In genomic region chr11:84952611-84953010, GRCm38 (mm10) we compare ENCODE assay signal across 23 mouse cellular contexts. TPM values are rescaled to one million over a fixed set of nuclear protein-coding genes. Genes with fewer than 3 reads are reported as not detected.
DNase-seq lines count a peak whose midpoint lies in the region; ATAC-seq and TF ChIP-seq lines count a peak whose summit lies in the region.
"Had no signal": no experiment of that assay in that cellular context is flagged by ENCODE, and none has a peak within 500 bp of the region (broad histone marks: within the 10 kb centered on the region; RNA-seq: fewer than 3 reads in every experiment).

No protein-coding gene starts in this region.

- H3K27me3 ChIP-seq in kidney, adult 2 months (replicated peaks; ENCODE audit: control insufficient read depth, insufficient read depth, low read length) = no peaks in the 10 kb centered on the region
- H3K27me3 ChIP-seq in lung, embryonic 15.5 days = peaks cover 20% of the 10 kb centered on the region
- no peaks in the 10 kb centered on the region for H3K27me3 ChIP-seq in small intestine, adult 2 months (ENCODE audit: control insufficient read depth, insufficient read depth, low read length)
- peaks cover 25% of the 10 kb centered on the region for H3K27me3 ChIP-seq in neural tube, embryonic 15.5 days (replicated peaks)

- no peak for TF ChIP-seq CTCF in kidney, adult 2 months (conservative IDR thresholded peaks at IDR 0.05; ENCODE audit: insufficient read depth, insufficient read length, low read depth, low read length)
- no peak for TF ChIP-seq CTCF in small intestine, adult 2 months (IDR thresholded peaks at IDR 0.05; ENCODE audit: extremely low read depth, insufficient read length, insufficient replicate concordance, low read depth, low read length)

- ATAC-seq in lung, embryonic 15.5 days (ENCODE audit: borderline replicate concordance, extremely low read depth, low FRiP score, low TSS enrichment) = peak; percentile 55; the same call in 1 of the 2 replicates
- no peak for ATAC-seq in neural tube, embryonic 15.5 days (ENCODE audit: low FRiP score)
- ATAC-seq: CD4-positive, CD25-positive, alpha-beta regulatory T cell, adult 4 months; forebrain, embryonic 16.5 days had no signal

- 10% methylated on average over 2 of the region's 2 CpGs for WGBS in kidney, adult 2 months
- 35% methylated on average over 2 of the region's 2 CpGs for WGBS in lung, embryonic 15.5 days
- 14% methylated on average over 2 of the region's 2 CpGs for WGBS in small intestine, adult 2 months
- WGBS in neural tube, embryonic 15.5 days = 58% methylated on average over 2 of the region's 2 CpGs

- no peak overlapping the region for H3K4me3 ChIP-seq in kidney, adult 2 months (ENCODE audit: insufficient read depth, low read depth, low read length)
- no peak overlapping the region for H3K4me3 ChIP-seq in lung, embryonic 15.5 days
- H3K4me3 ChIP-seq in small intestine, adult 2 months (ENCODE audit: low read depth, low read length) = no peak overlapping the region
- H3K4me3 ChIP-seq in neural tube, embryonic 15.5 days (replicated peaks) = no peak overlapping the region
- H3K4me3 ChIP-seq: embryonic facial prominence, embryonic 15.5 days; forebrain, embryonic 12.5 days; heart, adult 2 months; heart, embryonic 12.5 days; hindbrain, embryonic 10.5 days had no signal

- no peak overlapping the region for H3K27ac ChIP-seq in kidney, adult 2 months (ENCODE audit: insufficient read depth, low read depth, low read length)
- H3K27ac ChIP-seq in lung, embryonic 15.5 days = no peak overlapping the region
- H3K27ac ChIP-seq in small intestine, adult 2 months (ENCODE audit: insufficient read depth, low read depth, low read length) = peak overlapping the region; percentile 66
- H3K27ac ChIP-seq in neural tube, embryonic 15.5 days (replicated peaks) = no peak overlapping the region
- H3K27ac ChIP-seq: embryonic facial prominence, embryonic 15.5 days; forebrain, embryonic 12.5 days; heart, adult 2 months; hindbrain, embryonic 10.5 days had no signal

- no peak overlapping the region for H3K9ac ChIP-seq in lung, embryonic 15.5 days
- H3K9ac ChIP-seq in neural tube, embryonic 15.5 days (replicated peaks) = no peak overlapping the region
- H3K9ac ChIP-seq: embryonic facial prominence, embryonic 15.5 days; forebrain, embryonic 12.5 days; heart, embryonic 12.5 days had no signal

- H3K36me3 ChIP-seq in kidney, adult 2 months (ENCODE audit: control insufficient read depth, insufficient read depth, low read length) = no peaks in the 10 kb centered on the region
- H3K36me3 ChIP-seq in lung, embryonic 15.5 days = no peaks in the 10 kb centered on the region
- no peaks in the 10 kb centered on the region for H3K36me3 ChIP-seq in small intestine, adult 2 months (ENCODE audit: control insufficient read depth, insufficient read depth, low read length)
- H3K36me3 ChIP-seq in neural tube, embryonic 15.5 days = no peaks in the 10 kb centered on the region
- H3K36me3 ChIP-seq: embryonic facial prominence, embryonic 15.5 days; forebrain, embryonic 12.5 days; G1E; heart, embryonic 12.5 days; hindbrain, embryonic 10.5 days had no signal

- DNase-seq in kidney, adult 2 months = peak; percentile 36
- no peak for DNase-seq in kidney, adult 18-20 months
- DNase-seq in lung, postnatal 14 days = peak; percentile 52
- DNase-seq in c-Kit-positive CD71-positive TER-119-positive erythroid progenitor cells, embryonic 14.5 days (ENCODE audit: low spot score) = no peak
- no peak for DNase-seq in ovary, postnatal 10 days (ENCODE audit: low spot score)
- DNase-seq: adrenal gland, adult 8-10 months; adrenal gland, postnatal 36 days; cerebellum, adult 11 months; cerebellum, adult 8-10 months; cerebellum, postnatal 14 days; embryo, embryonic 11 days; gastrocnemius, postnatal 10 days; heart, adult 2 months had no signal

- H3K9me3 ChIP-seq in lung, embryonic 15.5 days = no peaks in the 10 kb centered on the region
- H3K9me3 ChIP-seq in neural tube, embryonic 15.5 days (replicated peaks) = no peaks in the 10 kb centered on the region
- H3K9me3 ChIP-seq: embryonic facial prominence, embryonic 15.5 days; forebrain, embryonic 12.5 days; G1E; heart, embryonic 12.5 days; hindbrain, embryonic 10.5 days had no signal

- TF ChIP-seq POLR2A in kidney, adult 2 months (IDR thresholded peaks at IDR 0.05; ENCODE audit: low read depth, low read length) = no peak
- TF ChIP-seq POLR2A in small intestine, adult 2 months (IDR thresholded peaks at IDR 0.05; ENCODE audit: low read depth, low read length) = no peak

- H3K4me2 ChIP-seq in lung, embryonic 15.5 days = no peak overlapping the region
- no peak overlapping the region for H3K4me2 ChIP-seq in neural tube, embryonic 15.5 days
- H3K4me2 ChIP-seq: embryonic facial prominence, embryonic 15.5 days; forebrain, embryonic 12.5 days; heart, embryonic 12.5 days had no signal

- peaks cover 6% of the 10 kb centered on the region; the same call in 1 of the 2 replicates for H3K4me1 ChIP-seq in kidney, adult 2 months (ENCODE audit: control insufficient read depth, insufficient read depth, low read length)
- H3K4me1 ChIP-seq in lung, embryonic 15.5 days = peaks cover 2% of the 10 kb centered on the region
- peaks cover 21% of the 10 kb centered on the region; the same call in 1 of the 2 replicates for H3K4me1 ChIP-seq in small intestine, adult 2 months (ENCODE audit: control insufficient read depth, insufficient read depth, insufficient read length, low read length)
- H3K4me1 ChIP-seq in neural tube, embryonic 15.5 days = peaks cover 5% of the 10 kb centered on the region

RNA-seq across cellular contexts. Expression of gene Car4, which starts 5.0 kb away (rescaled TPM):
- 91.5 and 107 TPM in 2 replicates for polyA plus RNA-seq in kidney, adult 2 months (2012; rRNA removed)
- 0.58 and 0.85 TPM in 2 replicates for polyA plus RNA-seq in lung, embryonic 15.5 days (2015; fragmentation: Nextera tagmentation; extraction: Ambion mirVana)
- 13.9 and 46.7 TPM in 2 replicates for polyA plus RNA-seq in small intestine, adult 2 months (2012; rRNA removed)
- 5.1 and 5.5 TPM in 2 replicates for polyA plus RNA-seq in neural tube, embryonic 15.5 days (2015; fragmentation: Nextera tagmentation; extraction: Ambion mirVana)
- polyA plus RNA-seq: CD4-positive, CD25-positive, alpha-beta regulatory T cell, adult 4 months; G1E had no signal

RNA-seq across cellular contexts. Expression of gene Znhit3, which starts 36.4 kb away (rescaled TPM):
- 9.2 and 11.0 TPM in 2 replicates for polyA plus RNA-seq in kidney, adult 2 months (2012; rRNA removed)
- 61.0 and 62.6 TPM in 2 replicates for polyA plus RNA-seq in lung, embryonic 15.5 days (2015; fragmentation: Nextera tagmentation; extraction: Ambion mirVana)
- polyA plus RNA-seq in small intestine, adult 2 months (2012; rRNA removed) = 3.3 and 4.3 TPM in 2 replicates
- 70.7 and 81.3 TPM in 2 replicates for polyA plus RNA-seq in neural tube, embryonic 15.5 days (2015; fragmentation: Nextera tagmentation; extraction: Ambion mirVana)

Comparison
In these comparisons a context has a peak if more than half of its experiments do, and no peak if none do; other contexts are left out.
1. DNase-seq: peak in kidney, adult 2 months (single experiment) and lung, postnatal 14 days (single experiment); none in kidney, adult 18-20 months (single experiment), c-Kit-positive CD71-positive TER-119-positive erythroid progenitor cells, embryonic 14.5 days (single experiment) and ovary, postnatal 10 days (single experiment).